Mouse (Mus musculus) ES-Bruce4 (cell line): ENCODE measurements around the gene Meltf.

ENCODE experiments used
- CTCF ChIP-seq: IDR thresholded peaks from one replicate; pipeline ENCODE4 v1.8.1; 2011; ENCODE audit warnings: low read depth, low read length
- EP300 ChIP-seq: IDR thresholded peaks from 2 replicates; pipeline ENCODE4 v1.6.1; 2011; ENCODE audit warnings: low read depth, low read length; ENCODE audit not compliant: insufficient read depth
- POLR2A ChIP-seq: IDR thresholded peaks from one replicate; pipeline ENCODE4 v1.8.1; 2011; ENCODE audit warnings: low read length; ENCODE audit not compliant: insufficient read depth

DNA sequence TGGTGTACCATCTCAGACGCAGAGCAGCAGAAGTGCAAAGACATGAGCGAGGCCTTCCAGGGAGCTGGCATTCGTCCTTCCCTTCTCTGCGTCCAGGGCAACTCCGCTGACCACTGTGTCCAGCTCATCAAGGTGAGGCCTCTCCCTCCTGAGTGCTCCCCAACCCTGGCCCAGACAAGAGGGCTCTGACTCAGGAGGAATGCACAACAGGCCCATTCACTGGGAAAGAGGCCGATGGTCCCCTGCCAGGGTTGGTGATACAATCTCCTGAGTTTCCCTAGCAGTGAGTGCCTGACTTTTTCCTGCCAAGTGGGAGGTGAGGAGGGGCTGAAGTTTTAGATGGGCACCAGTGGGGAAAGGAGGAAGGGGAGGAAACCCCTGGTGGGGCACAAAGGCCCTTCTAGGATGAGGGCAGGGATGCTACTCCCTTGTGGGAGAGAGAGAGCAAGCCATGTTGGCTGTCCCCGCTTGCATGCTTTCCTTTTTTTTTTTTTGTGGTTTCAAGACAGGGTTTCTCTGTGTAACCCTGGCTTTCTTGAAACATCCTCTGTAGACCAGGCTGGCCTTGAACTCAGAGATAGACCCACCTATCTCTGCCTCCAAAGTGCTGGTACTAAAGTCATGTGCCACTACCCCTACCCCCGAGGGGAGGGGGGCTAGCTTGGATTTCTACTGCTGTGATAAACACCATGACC lies 1.7 kb downstream of the Meltf start:
- TF ChIP-seq CTCF (no peak), EP300 (no peak), POLR2A (no peak)
